Mouse (Mus musculus): ENCODE data around the gene Nuak1. TPM values are rescaled to one million over a fixed set of nuclear protein-coding genes. Genes with fewer than 3 reads are reported as not detected.

Nuak1 gene
- polyA plus RNA-seq, 1 experiment: not detected

GRCm38 (mm10) chr10:84354323-84354722 lies 86.1 kb downstream of the Nuak1 start:
- no peaks in the 10 kb centered on the region for H3K4me1 ChIP-seq (ENCODE audit: control insufficient read depth, insufficient read depth, low read length)
- TF ChIP-seq POLR2A (IDR thresholded peaks at IDR 0.05; ENCODE audit: insufficient read depth, low read depth, low read length) (no peak), CTCF (IDR thresholded peaks at IDR 0.05; ENCODE audit: insufficient read depth, low read depth, low read length) (no peak)
- WGBS: 70% methylated on average over 6 of the region's 6 CpGs
- H3K27ac ChIP-seq (ENCODE audit: insufficient read depth, low read depth, low read length): no peak overlapping the region
- no peak overlapping the region for H3K4me3 ChIP-seq (ENCODE audit: insufficient read depth, low read depth, low read length)

DNA sequence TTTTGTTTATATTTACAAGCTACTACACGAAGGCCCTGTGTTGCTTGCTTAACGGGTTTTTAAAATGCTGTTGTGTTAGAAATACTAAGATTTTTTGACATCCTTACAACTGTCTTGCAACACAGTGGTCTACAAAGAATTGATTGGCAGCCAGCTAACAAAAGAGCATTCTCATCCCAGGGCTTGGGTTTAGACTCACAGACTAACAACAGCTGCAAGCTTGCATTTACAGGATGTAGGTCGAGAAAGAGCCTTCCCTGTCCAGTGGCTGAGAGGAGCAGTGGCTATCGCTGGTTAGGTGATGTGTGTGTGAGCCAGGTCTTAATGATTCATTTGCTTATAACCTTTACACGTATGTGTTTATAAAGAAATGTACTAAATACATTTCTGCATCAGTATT lies 94.7 kb downstream of the Nuak1 start:
- WGBS: 73% methylated on average over 5 of the region's 5 CpGs
- H3K4me3 ChIP-seq (ENCODE audit: insufficient read depth, low read depth, low read length): no peak overlapping the region
- no peak overlapping the region for H3K27ac ChIP-seq (ENCODE audit: insufficient read depth, low read depth, low read length)
- no peaks in the 10 kb centered on the region for H3K4me1 ChIP-seq (ENCODE audit: control insufficient read depth, insufficient read depth, low read length)
- TF ChIP-seq POLR2A (IDR thresholded peaks at IDR 0.05; ENCODE audit: insufficient read depth, low read depth, low read length): no peak

GRCm38 (mm10) chr10:84343536-84343935 lies 96.9 kb downstream of the Nuak1 start:
- TF ChIP-seq POLR2A (IDR thresholded peaks at IDR 0.05; ENCODE audit: insufficient read depth, low read depth, low read length) (no peak), CTCF (IDR thresholded peaks at IDR 0.05; ENCODE audit: insufficient read depth, low read depth, low read length) (no peak)
- no peak overlapping the region for H3K27ac ChIP-seq (ENCODE audit: insufficient read depth, low read depth, low read length)
- WGBS: 89% methylated on average over 2 of the region's 2 CpGs
- no peak overlapping the region for H3K4me3 ChIP-seq (ENCODE audit: insufficient read depth, low read depth, low read length)
- H3K4me1 ChIP-seq (ENCODE audit: control insufficient read depth, insufficient read depth, low read length): no peaks in the 10 kb centered on the region

GRCm38 (mm10) chr10:84339456-84339855 lies 100.9 kb downstream of the Nuak1 start:
- no peaks in the 10 kb centered on the region for H3K4me1 ChIP-seq (ENCODE audit: control insufficient read depth, insufficient read depth, low read length)
- H3K4me3 ChIP-seq (ENCODE audit: insufficient read depth, low read depth, low read length): no peak overlapping the region
- H3K27ac ChIP-seq (ENCODE audit: insufficient read depth, low read depth, low read length): no peak overlapping the region
- TF ChIP-seq POLR2A (IDR thresholded peaks at IDR 0.05; ENCODE audit: insufficient read depth, low read depth, low read length) (no peak), CTCF (IDR thresholded peaks at IDR 0.05; ENCODE audit: insufficient read depth, low read depth, low read length) (no peak)
- 58% methylated on average over 4 of the region's 4 CpGs for WGBS

GRCm38 (mm10) chr10:84338752-84339151 lies 101.6 kb downstream of the Nuak1 start:
- no peaks in the 10 kb centered on the region for H3K4me1 ChIP-seq (ENCODE audit: control insufficient read depth, insufficient read depth, low read length)
- no peak overlapping the region for H3K4me3 ChIP-seq (ENCODE audit: insufficient read depth, low read depth, low read length)
- WGBS: 83% methylated on average over 3 of the region's 3 CpGs
- H3K27ac ChIP-seq (ENCODE audit: insufficient read depth, low read depth, low read length): no peak overlapping the region
- TF ChIP-seq POLR2A (IDR thresholded peaks at IDR 0.05; ENCODE audit: insufficient read depth, low read depth, low read length) (no peak), CTCF (IDR thresholded peaks at IDR 0.05; ENCODE audit: insufficient read depth, low read depth, low read length) (no peak)

GRCm38 (mm10) chr10:84335441-84335840 lies 105.0 kb downstream of the Nuak1 start:
- 85% methylated on average over 4 of the region's 4 CpGs for WGBS
- TF ChIP-seq CTCF (IDR thresholded peaks at IDR 0.05; ENCODE audit: insufficient read depth, low read depth, low read length): no peak
- TF ChIP-seq POLR2A (IDR thresholded peaks at IDR 0.05; ENCODE audit: insufficient read depth, low read depth, low read length): no peak

GRCm38 (mm10) chr10:84329822-84330221 lies 110.6 kb downstream of the Nuak1 start:
- H3K4me1 ChIP-seq (ENCODE audit: control insufficient read depth, insufficient read depth, low read length): no peaks in the 10 kb centered on the region
- H3K4me3 ChIP-seq (ENCODE audit: insufficient read depth, low read depth, low read length): no peak overlapping the region
- WGBS: 88% methylated on average over 7 of the region's 7 CpGs
- no peak overlapping the region for H3K27ac ChIP-seq (ENCODE audit: insufficient read depth, low read depth, low read length)
- TF ChIP-seq POLR2A (IDR thresholded peaks at IDR 0.05; ENCODE audit: insufficient read depth, low read depth, low read length): no peak
- no peak for TF ChIP-seq CTCF (IDR thresholded peaks at IDR 0.05; ENCODE audit: insufficient read depth, low read depth, low read length)

More at GRCm38 (mm10) chr10:84335441-84335840, 105.0 kb downstream of the Nuak1 start:
- Histone ChIP-seq H3K4me1 (ENCODE audit: control insufficient read depth, insufficient read depth, low read length) (no peaks in the 10 kb centered on the region), H3K27ac (ENCODE audit: insufficient read depth, low read depth, low read length) (no peak overlapping the region), H3K4me3 (ENCODE audit: insufficient read depth, low read depth, low read length) (no peak overlapping the region)

GRCm38 (mm10) chr10:84329336-84329735 lies 111.1 kb downstream of the Nuak1 start:
- no peaks in the 10 kb centered on the region for H3K4me1 ChIP-seq (ENCODE audit: control insufficient read depth, insufficient read depth, low read length)
- 92% methylated on average over 5 of the region's 5 CpGs for WGBS

GRCm38 (mm10) chr10:84324018-84324417 lies 116.4 kb downstream of the Nuak1 start:
- 50% methylated on average over 6 of the region's 6 CpGs for WGBS
- H3K27ac ChIP-seq (ENCODE audit: insufficient read depth, low read depth, low read length): no peak overlapping the region
- TF ChIP-seq CTCF (IDR thresholded peaks at IDR 0.05; ENCODE audit: insufficient read depth, low read depth, low read length) (no peak), POLR2A (IDR thresholded peaks at IDR 0.05; ENCODE audit: insufficient read depth, low read depth, low read length) (no peak)
- no peaks in the 10 kb centered on the region for H3K4me1 ChIP-seq (ENCODE audit: control insufficient read depth, insufficient read depth, low read length)
- no peak overlapping the region for H3K4me3 ChIP-seq (ENCODE audit: insufficient read depth, low read depth, low read length)

More at GRCm38 (mm10) chr10:84329336-84329735, 111.1 kb downstream of the Nuak1 start:
- Histone ChIP-seq H3K27ac (ENCODE audit: insufficient read depth, low read depth, low read length) (no peak overlapping the region), H3K4me3 (ENCODE audit: insufficient read depth, low read depth, low read length) (no peak overlapping the region)
- TF ChIP-seq POLR2A (IDR thresholded peaks at IDR 0.05; ENCODE audit: insufficient read depth, low read depth, low read length) (no peak), CTCF (IDR thresholded peaks at IDR 0.05; ENCODE audit: insufficient read depth, low read depth, low read length) (no peak)

Other genes starting within 250 kb of the Nuak1 start
- not detected in 2 replicates for gene Ckap4, start 93.5 kb upstream of the Nuak1 start, polyA plus RNA-seq (2012; ENCODE audit: insufficient read depth, insufficient read length, low replicate concordance, missing spikeins)
- not detected in 2 replicates for gene Tcp11l2, start 136.0 kb upstream of the Nuak1 start, polyA plus RNA-seq (2012; ENCODE audit: insufficient read depth, insufficient read length, low replicate concordance, missing spikeins)
- not detected in 2 replicates for gene Polr3b, start 181.7 kb upstream of the Nuak1 start, polyA plus RNA-seq (2012; ENCODE audit: insufficient read depth, insufficient read length, low replicate concordance, missing spikeins)

Data from olfactory bulb, adult 2 months (tissue).